Mouse (Mus musculus): ENCODE measurements around the gene Cldn11. TPM values are rescaled to one million over a fixed set of nuclear protein-coding genes. Genes with fewer than 3 reads are reported as not detected.
A peak's percentile ranks its signal among the peaks of the same experiment; 100 is the strongest.

Gene Cldn11
- total and polyA plus RNA-seq, 3 experiments, result 7.6 to 16.5 (median 11.5) TPM

DNA sequence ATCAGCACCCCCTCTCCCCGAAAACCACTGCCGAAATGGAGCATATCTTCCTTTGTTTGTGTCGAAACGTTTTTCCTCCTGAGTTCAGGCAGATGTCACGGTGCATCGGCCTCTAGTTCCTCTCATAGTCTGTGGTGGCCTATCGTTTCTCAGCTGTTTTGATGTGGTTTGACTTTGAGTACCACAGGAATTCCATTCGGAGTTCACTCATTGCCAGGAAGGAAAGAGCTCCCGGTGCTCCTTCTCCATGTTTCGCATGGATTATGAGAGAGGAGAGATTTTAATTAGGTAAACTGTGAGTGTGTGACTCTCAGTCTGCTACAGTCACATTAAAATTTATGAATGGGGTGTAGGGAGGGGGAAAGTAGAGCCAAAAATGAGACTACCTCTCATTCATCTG, 10.3 kb downstream of the Cldn11 start:
- no peak for DNase-seq

DNA sequence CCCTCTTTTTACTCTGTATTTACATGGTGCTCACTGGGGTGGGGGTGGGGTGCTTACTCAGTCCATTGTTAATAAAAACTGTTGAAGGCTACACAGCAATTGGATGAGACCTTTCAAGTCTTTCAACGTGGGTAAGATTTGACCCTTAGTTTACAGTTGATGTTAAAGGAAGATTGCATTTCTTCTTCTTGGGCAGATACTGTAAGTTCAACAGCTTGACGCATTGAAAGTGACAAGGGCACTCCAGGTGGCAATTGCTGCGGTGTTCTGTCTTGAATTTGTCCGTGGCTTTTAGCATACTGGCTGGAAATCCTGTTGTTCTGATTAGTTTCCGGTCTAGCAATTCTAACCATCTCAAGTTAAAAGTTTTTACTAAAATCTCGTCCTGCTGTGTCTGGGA, 11.6 kb downstream of the Cldn11 start:
- DNase-seq, result no peak

DNA sequence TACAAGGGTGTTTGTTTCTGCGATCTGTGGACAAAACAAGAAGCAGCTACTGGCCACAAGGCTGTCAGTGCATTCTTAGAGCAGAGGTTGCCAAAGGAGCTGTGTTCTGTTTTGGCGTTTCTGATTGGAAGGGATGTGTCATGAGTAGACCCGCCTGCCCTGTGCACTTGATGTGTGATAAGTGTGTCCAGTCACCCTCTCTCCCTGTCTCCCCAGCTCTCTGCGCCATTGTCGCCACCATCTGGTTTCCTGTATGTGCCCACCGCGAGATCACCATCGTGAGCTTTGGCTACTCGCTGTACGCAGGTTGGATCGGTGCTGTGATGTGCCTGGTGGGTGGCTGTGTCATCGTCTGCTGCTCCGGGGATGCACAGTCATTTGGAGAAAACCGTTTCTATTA, 13.1 kb downstream of the Cldn11 start:
- no peak for DNase-seq

DNA sequence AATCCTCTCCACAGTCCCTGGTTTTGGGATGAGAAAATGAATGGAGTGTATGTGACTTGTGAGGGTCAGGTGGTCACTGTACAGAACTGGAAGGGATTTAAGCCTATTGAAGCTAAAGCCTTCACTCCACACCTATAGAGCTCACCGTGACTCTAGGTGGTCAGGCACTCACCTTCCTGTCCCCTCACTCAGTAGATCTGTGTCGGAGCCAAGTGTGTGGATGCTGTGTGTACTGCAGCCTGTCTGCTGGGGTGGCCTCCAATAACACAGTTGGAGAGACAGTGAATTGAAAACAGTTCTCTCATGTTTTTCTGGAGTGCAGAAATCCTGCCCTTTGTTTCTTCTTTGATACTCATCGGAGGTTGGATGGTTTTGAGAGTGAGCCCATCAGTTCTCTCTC, 16.1 kb downstream of the Cldn11 start:
- no peak for DNase-seq

DNA sequence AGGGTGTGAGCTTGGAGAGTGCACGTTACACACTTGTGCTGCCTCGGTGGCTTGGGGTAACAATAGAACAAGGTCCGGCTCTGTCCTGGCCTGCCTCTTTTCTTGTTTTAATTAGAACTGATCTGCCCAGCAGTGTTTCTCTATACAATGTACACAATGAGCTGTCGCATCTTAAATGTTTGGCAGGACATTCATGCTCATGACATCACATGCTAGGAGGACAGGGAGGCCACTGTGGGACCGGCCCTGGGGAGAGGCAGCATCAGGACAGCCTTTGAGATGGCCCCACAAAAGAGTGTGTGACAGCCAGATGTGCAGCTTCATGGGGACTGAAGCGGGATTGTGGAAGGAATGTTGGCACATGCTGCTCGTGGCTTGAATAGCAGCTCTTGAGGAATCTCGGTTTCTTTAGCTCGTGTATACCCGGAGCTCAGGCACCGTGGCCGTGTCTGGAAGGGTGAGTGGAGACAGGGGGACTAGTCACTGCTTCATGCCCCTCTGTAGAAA, 16.7 kb downstream of the Cldn11 start:
- no peak for DNase-seq

DNA sequence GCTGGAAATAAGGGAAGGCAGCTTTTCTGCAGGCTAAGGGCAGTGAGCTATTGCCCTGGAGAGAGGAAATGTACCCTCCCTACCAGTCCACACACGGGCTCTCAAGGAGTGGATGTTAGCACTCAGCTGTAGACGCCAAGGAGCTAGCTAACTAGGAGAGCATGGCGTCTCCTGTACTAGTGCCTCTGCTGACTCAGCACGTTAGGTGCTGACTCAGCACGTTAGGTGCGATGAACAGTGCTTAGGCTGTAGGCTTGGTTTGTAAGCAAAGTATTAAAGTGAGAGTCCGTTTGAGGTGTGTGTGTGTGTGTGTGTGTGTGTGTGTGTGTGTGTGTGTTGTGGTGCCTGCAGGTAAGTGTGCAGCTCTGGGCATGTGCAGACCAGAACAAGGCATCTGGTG, 40.6 kb downstream of the Cldn11 start:
- no peak for DNase-seq

DNA sequence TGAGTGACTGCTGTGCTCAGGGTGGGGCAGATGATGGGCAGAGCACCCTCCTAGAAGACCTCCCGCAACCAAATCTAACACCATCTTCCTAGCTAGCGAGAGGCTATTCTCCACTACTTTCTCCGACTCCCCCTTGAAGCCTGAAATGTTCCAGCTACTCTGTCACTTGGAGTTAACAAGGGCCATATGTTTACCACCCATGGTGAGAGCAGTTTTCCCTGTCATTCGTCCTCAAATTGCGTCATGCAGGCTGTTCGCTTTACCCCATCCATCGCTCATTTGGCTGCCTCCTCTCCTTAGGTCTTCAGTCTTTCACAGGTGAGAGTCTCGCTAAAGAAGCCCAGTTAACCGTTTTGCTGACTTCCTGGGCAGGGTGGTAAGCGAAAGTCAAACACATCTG, 41.7 kb downstream of the Cldn11 start:
- DNase-seq, result no peak

DNA sequence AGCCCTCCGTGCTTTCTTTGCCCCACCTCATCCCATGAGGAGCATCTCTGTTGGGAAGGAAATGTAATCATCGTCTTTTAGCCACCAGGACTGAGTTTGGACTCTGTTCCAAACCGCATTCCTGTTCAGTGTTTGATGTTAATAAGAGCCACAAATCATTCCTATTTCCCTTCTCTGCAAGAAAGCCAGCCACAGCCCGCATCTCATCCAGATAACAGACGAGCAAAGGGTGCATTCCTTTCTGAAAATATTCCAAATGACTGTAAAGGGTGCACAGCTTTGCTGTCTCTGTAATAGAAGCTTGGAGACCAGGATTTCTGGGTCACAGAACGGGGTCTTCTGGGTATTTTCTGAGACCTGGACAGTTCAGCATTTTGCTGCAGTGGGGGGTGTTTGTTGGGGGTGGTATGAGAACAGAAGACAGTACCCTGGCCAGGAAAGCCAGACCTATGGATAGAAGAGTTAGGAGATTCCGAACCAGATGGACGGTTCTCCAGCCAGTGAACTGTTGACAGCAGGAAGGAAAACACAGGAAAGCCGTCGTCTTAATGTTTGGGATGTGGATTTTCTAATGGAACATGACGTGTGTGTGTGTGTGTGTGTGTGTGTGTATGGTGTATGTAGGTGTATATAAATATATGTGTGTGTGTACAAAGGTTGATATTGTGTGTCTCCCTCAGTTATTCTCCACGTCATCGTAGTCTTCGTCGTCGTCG, 49.6 kb downstream of the Cldn11 start:
- DNase-seq, result no peak

DNA sequence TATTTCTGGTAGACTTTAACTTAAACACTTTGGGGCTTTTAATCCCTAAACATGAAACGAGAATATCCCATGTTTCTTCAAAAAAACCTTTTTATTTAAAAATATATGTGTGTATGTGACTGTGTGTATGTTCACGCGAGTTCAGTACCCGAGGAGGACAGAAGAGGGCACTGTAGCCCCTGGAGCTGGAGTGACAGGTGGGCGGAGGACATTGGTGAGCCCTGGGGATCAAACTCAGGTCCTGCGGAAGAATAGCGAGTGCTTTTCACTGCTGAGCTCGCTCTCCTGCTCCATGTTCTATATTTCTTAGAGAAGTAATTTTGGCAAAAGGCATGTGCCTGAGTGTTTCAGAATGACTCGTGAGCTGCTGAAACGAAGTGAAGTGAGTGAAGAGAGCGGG, 54.2 kb downstream of the Cldn11 start:
- DNase-seq, result no peak

DNA sequence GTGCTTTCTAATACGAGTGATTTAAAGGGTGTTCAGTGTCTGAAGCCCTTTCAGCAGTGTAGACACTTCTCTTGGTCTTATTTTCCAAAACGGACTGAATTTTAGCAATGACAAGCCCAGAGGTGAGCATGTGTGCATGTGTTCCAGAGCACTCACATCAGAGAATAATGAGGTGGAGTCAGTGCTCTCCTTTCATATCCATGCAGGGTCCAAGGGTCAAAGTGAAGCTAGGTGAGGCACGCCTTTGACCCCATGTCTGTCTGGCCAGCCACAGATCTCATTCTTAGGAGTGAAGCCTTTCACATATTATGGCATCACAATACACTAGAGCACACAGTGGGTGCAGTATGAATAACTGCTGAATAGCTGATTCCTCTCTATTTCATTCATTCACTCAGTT, 55.4 kb downstream of the Cldn11 start:
- DNase-seq, result no peak

DNA sequence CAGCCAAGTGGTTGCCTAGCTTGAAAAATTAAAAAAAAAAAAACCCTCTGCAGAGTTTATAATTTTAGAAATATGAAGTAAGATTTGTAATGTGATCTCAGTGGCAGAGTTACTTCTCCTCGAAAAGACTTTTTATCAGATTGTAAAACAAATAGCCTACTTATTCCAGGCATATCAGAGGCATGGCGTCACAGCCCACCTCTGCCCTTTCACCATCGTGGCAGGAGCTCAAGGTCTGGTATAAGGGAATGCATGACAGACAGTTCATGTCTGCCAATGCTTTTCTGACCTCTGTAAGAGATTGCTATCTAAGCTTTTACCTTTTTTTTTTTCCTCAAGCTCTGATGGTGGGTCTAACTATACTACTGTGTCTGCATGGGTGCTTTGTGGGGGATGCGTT, 58.3 kb downstream of the Cldn11 start:
- peak; percentile 53 for DNase-seq

DNA sequence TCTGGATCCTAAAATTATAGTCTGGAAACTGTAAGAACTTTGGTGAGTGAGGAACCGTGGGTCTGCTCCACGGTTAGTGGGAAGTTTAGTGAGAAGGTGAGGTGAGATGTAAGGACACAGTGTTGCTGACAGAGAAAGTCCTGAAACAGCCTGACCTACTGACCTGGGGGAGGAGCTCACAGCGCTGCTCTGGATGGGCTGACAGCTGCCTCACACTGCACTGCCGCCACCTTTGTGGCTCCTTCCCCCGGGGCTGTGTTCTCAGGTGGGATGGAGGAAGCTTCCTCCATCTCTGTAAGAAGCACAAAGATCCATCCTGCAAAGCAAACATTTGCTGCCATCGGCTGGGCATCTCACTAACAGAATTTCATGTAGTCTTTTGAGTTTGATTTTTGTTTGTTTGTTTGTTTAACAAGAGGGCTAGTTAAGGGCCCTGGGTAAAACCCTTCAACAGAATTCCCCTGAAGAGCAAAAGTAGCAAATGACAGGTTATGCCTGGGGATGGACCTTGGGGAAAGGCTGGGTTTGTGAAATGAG, 58.8 kb downstream of the Cldn11 start:
- DNase-seq, result no peak

DNA sequence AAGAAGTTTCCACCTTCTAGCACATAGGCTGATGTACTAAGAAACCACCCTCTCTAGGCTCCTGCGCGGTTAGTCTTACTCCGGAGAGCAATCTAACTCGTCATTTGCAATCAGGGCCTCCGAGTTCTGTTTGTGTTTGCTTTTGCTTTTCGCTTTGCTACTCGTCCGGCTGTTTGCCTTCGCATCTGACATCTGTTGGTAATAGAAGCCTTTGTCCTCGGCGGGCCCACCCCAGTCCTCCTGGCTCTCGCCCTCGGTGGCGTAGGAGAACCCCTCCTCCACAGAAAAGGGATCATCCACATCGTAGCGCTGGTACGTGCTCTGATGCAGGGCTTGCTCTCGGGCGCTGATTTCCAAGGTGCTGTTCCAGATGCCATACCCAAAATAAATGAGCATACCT, 59.3 kb downstream of the Cldn11 start:
- no peak for DNase-seq

DNA sequence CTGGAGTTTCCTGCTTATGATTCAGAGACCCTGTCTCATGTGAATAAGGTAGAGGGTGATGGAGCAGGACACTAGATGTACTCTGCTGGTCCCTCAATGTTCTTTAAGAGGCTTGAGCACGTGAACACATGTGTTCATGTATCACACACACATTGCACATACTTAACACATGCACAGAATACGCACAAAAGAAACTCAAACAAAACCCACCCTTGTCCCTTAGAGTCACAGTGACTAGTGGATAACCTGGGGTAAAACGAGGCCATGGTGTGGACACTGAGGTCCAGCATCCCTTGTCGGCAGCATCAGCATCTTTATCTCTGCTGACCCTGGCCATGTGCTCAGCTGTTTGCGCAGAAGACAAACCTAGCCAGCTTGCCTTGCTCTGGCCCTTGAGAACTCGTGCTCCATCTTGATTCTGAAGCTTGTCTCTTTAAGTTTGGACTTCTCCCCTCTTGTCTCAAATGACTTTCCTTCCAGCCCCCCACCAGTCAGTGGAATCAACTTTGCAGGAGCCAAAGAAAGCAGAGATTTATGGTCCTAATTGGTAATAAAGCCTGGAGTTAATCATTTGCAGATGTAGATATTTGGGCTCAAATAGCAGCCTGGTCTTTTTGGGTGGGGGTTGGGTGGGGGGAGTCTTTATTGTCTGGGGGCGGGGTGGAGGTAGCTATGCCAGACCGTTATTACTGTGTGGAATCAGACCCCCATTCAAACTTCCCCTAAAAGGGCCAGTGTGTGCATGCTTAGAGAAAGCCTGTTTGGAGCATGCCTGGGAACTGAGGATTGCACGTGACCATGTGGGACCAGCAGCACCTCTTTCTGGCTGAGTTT, 62.7 kb downstream of the Cldn11 start:
- DNase-seq, result no peak

DNA sequence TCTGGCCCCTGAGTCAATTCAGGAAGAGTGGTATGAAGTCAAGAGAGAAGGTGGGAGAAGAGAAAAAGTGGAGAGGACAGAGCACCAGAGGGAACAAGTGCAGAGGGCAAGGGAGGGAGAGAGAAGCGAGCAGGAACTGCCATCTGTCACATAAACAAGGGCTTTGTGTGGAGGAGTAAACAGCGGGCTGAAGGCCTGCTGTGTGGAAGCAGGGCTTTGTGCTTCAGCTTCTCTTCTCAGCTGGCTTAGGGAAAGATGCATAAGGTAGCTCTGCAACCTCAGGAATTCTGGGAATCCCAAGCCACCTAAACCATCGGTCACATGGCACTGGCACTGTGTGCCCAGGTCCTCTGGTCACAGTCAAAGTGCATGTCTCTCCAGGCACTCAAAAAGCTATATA, 64.1 kb downstream of the Cldn11 start:
- DNase-seq, result no peak

Other genes with a start within 250 kb of the Cldn11 start
- gene Phc3, start 180.5 kb upstream of the Cldn11 start, total RNA-seq (2021), result 10 to 100 TPM; 26.8 to 41.5 TPM
- gene Phc3, start 180.5 kb upstream of the Cldn11 start, polyA plus RNA-seq (2012; rRNA removed), result 24.8 and 32.1 TPM in 2 replicates
- 10 to 100 TPM; 47.5 to 47.8 TPM for gene Prkci, start 154.2 kb upstream of the Cldn11 start, total RNA-seq (2021)
- 8.4 and 8.5 TPM in 2 replicates for gene Prkci, start 154.2 kb upstream of the Cldn11 start, polyA plus RNA-seq (2012; rRNA removed)
- gene Skil, start 54.9 kb upstream of the Cldn11 start, total RNA-seq (2021), result 10 to 100 TPM; 36.2 to 36.9 TPM
- 2.0 and 2.1 TPM in 2 replicates for gene Skil, start 54.9 kb upstream of the Cldn11 start, polyA plus RNA-seq (2012; rRNA removed)
- gene Slc7a14, start 160.5 kb downstream of the Cldn11 start, total RNA-seq (2021), result 1 to 10 TPM; 3.3 to 6.9 TPM
- gene Slc7a14, start 160.5 kb downstream of the Cldn11 start, polyA plus RNA-seq (2012; rRNA removed), result 0.71 and 1.1 TPM in 2 replicates

All from adrenal gland, adult 2 months (tissue).